Comparison of ENCODE assay signal across 30 mouse cellular contexts in genomic region chr3:85914806-85915205, GRCm38 (mm10). TPM values are rescaled to one million over a fixed set of nuclear protein-coding genes. Genes with fewer than 3 reads are reported as not detected.
"Had no signal": no experiment of that assay in that cellular context is flagged by ENCODE, and none has a peak within 500 bp of the region (broad histone marks: within the 10 kb centered on the region; RNA-seq: fewer than 3 reads in every experiment).

No protein-coding gene starts in this region.

- ATAC-seq: forebrain, embryonic 13.5 days; forebrain, embryonic 14.5 days; forebrain, embryonic 15.5 days; forebrain, embryonic 16.5 days; forebrain, postnatal 0 days had no signal

- H3K4me2 ChIP-seq: embryonic facial prominence, embryonic 12.5 days; embryonic facial prominence, embryonic 13.5 days; embryonic facial prominence, embryonic 15.5 days; forebrain, embryonic 12.5 days; forebrain, embryonic 13.5 days; forebrain, embryonic 15.5 days had no signal

- H3K4me1 ChIP-seq: embryonic facial prominence, embryonic 12.5 days; embryonic facial prominence, embryonic 13.5 days; embryonic facial prominence, embryonic 15.5 days; forebrain, embryonic 10.5 days; forebrain, embryonic 12.5 days; forebrain, embryonic 13.5 days; forebrain, embryonic 15.5 days had no signal

- H3K9ac ChIP-seq: embryonic facial prominence, embryonic 12.5 days; embryonic facial prominence, embryonic 13.5 days; embryonic facial prominence, embryonic 15.5 days; forebrain, embryonic 12.5 days; forebrain, embryonic 13.5 days; forebrain, embryonic 15.5 days; forebrain, postnatal 0 days had no signal

- H3K9me3 ChIP-seq: embryonic facial prominence, embryonic 10.5 days; embryonic facial prominence, embryonic 12.5 days; embryonic facial prominence, embryonic 13.5 days; embryonic facial prominence, embryonic 15.5 days; forebrain, embryonic 10.5 days; forebrain, embryonic 12.5 days; forebrain, embryonic 13.5 days; forebrain, embryonic 15.5 days had no signal

- H3K36me3 ChIP-seq: embryonic facial prominence, embryonic 10.5 days; embryonic facial prominence, embryonic 12.5 days; embryonic facial prominence, embryonic 13.5 days; embryonic facial prominence, embryonic 15.5 days; forebrain, embryonic 10.5 days; forebrain, embryonic 12.5 days; forebrain, embryonic 15.5 days had no signal

- H3K4me3 ChIP-seq: embryonic facial prominence, embryonic 10.5 days; embryonic facial prominence, embryonic 12.5 days; embryonic facial prominence, embryonic 13.5 days; embryonic facial prominence, embryonic 15.5 days; erythroblast, embryonic 14.5 days; forebrain, embryonic 10.5 days; forebrain, embryonic 12.5 days; forebrain, embryonic 13.5 days; forebrain, embryonic 15.5 days; gastrocnemius, adult 2 months; heart, adult 2 months had no signal

- DNase-seq: cerebellum, adult 2 months; cerebellum, adult 8-10 months; cerebellum, adult 9-10 months; cerebellum, adult 9-11 months; cerebellum, postnatal 10 days; cerebellum, postnatal 14 days; cerebellum, postnatal 25 days; cerebellum, postnatal 36 days; embryo, embryonic 11 days; forebrain, postnatal 0 days; gastrocnemius, adult 2 months; gastrocnemius, postnatal 10 days; gastrocnemius, postnatal 14 days; gastrocnemius, postnatal 25 days; gastrocnemius, postnatal 36 days; heart, adult 18-20 months; heart, adult 2 months had no signal

- H3K27ac ChIP-seq: embryonic facial prominence, embryonic 10.5 days; embryonic facial prominence, embryonic 12.5 days; embryonic facial prominence, embryonic 13.5 days; embryonic facial prominence, embryonic 15.5 days; forebrain, embryonic 10.5 days; forebrain, embryonic 12.5 days; forebrain, embryonic 13.5 days; forebrain, embryonic 15.5 days; gastrocnemius, adult 2 months; heart, adult 2 months had no signal

- H3K27me3 ChIP-seq: embryonic facial prominence, embryonic 12.5 days; embryonic facial prominence, embryonic 13.5 days; embryonic facial prominence, embryonic 15.5 days; forebrain, embryonic 12.5 days; forebrain, embryonic 13.5 days; forebrain, embryonic 15.5 days had no signal

RNA-seq across cellular contexts. Expression of gene Gm37240, which starts 27.5 kb away (rescaled TPM):
- total RNA-seq: common myeloid progenitor, adult 5-6 weeks; granulocyte monocyte progenitor cell, adult 5-6 weeks had no signal
- polyA plus RNA-seq: erythroblast, embryonic 14.5 days had no signal

RNA-seq across cellular contexts. Expression of gene Glt28d2, which starts 27.5 kb away (rescaled TPM):
- total RNA-seq: common myeloid progenitor, adult 5-6 weeks; granulocyte monocyte progenitor cell, adult 5-6 weeks had no signal
